In genomic region chr4:70535711-70536311, GRCm38 (mm10) we compare ENCODE assay signal across 8 mouse cellular contexts. TPM values are rescaled to one million over a fixed set of nuclear protein-coding genes. Genes with fewer than 3 reads are reported as not detected.
DNase-seq lines count a peak whose midpoint lies in the region; ATAC-seq and TF ChIP-seq lines count a peak whose summit lies in the region.

No protein-coding gene starts in this region.

- TF ChIP-seq CTCF in ES-Bruce4 (IDR thresholded peaks at IDR 0.05; ENCODE audit: low read depth, low read length) = no peak

- H3K36me3 ChIP-seq in ES-Bruce4 (ENCODE audit: control insufficient read depth, insufficient read depth, low read length, poor library complexity, severe bottlenecking) = no peaks in the 10 kb centered on the region
- H3K36me3 ChIP-seq in embryonic facial prominence, embryonic 12.5 days = no peaks in the 10 kb centered on the region
- no peaks in the 10 kb centered on the region for H3K36me3 ChIP-seq in heart, embryonic 12.5 days
- H3K36me3 ChIP-seq in lung, embryonic 15.5 days = no peaks in the 10 kb centered on the region
- H3K36me3 ChIP-seq in neural tube, embryonic 15.5 days = no peaks in the 10 kb centered on the region

- H3K4me3 ChIP-seq in ES-Bruce4 (ENCODE audit: low read depth, low read length) = peak overlapping the region; percentile 63
- H3K4me3 ChIP-seq in embryonic facial prominence, embryonic 12.5 days = peak overlapping the region; percentile 83
- H3K4me3 ChIP-seq in heart, embryonic 12.5 days = peak overlapping the region; percentile 69
- peak overlapping the region; percentile 93 for H3K4me3 ChIP-seq in lung, embryonic 15.5 days
- peak overlapping the region; percentile 92 for H3K4me3 ChIP-seq in neural tube, embryonic 15.5 days (replicated peaks)

- H3K27ac ChIP-seq in ES-Bruce4 (ENCODE audit: insufficient read depth, low read length) = no peak overlapping the region
- peak overlapping the region; percentile 96 for H3K27ac ChIP-seq in embryonic facial prominence, embryonic 12.5 days
- peak overlapping the region; percentile 88 for H3K27ac ChIP-seq in heart, embryonic 12.5 days (ENCODE audit: poor library complexity, severe bottlenecking)
- peak overlapping the region; percentile 91 for H3K27ac ChIP-seq in lung, embryonic 15.5 days
- H3K27ac ChIP-seq in neural tube, embryonic 15.5 days (replicated peaks) = peak overlapping the region; percentile 100

- no peak for TF ChIP-seq EP300 in ES-Bruce4 (IDR thresholded peaks at IDR 0.05; ENCODE audit: insufficient read depth, low read depth, low read length)

- no peaks in the 10 kb centered on the region for H3K9me3 ChIP-seq in ES-Bruce4 (replicated peaks; ENCODE audit: control insufficient read depth, insufficient read depth, low read length, poor library complexity, severe bottlenecking)
- H3K9me3 ChIP-seq in embryonic facial prominence, embryonic 12.5 days = no peaks in the 10 kb centered on the region
- H3K9me3 ChIP-seq in heart, embryonic 12.5 days (replicated peaks) = no peaks in the 10 kb centered on the region
- no peaks in the 10 kb centered on the region for H3K9me3 ChIP-seq in lung, embryonic 15.5 days
- H3K9me3 ChIP-seq in neural tube, embryonic 15.5 days (replicated peaks) = no peaks in the 10 kb centered on the region

- no peaks in the 10 kb centered on the region for H3K4me1 ChIP-seq in ES-Bruce4 (ENCODE audit: control insufficient read depth, insufficient read depth, low read length)
- peaks cover 26% of the 10 kb centered on the region for H3K4me1 ChIP-seq in embryonic facial prominence, embryonic 12.5 days
- H3K4me1 ChIP-seq in heart, embryonic 12.5 days (replicated peaks) = peaks cover 19% of the 10 kb centered on the region
- H3K4me1 ChIP-seq in lung, embryonic 15.5 days = peaks cover 29% of the 10 kb centered on the region
- H3K4me1 ChIP-seq in neural tube, embryonic 15.5 days = peaks cover 30% of the 10 kb centered on the region

- peak overlapping the region; percentile 72 for H3K9ac ChIP-seq in ES-Bruce4 (ENCODE audit: low read depth, poor library complexity, severe bottlenecking)
- H3K9ac ChIP-seq in embryonic facial prominence, embryonic 12.5 days = peak overlapping the region; percentile 89
- peak overlapping the region; percentile 93 for H3K9ac ChIP-seq in heart, embryonic 12.5 days
- peak overlapping the region; percentile 79 for H3K9ac ChIP-seq in lung, embryonic 15.5 days
- H3K9ac ChIP-seq in neural tube, embryonic 15.5 days (replicated peaks) = peak overlapping the region; percentile 93

- 13% methylated on average over 7 of the region's 7 CpGs for WGBS in embryonic facial prominence, embryonic 12.5 days
- 16% methylated on average over 7 of the region's 7 CpGs for WGBS in heart, embryonic 12.5 days
- 7% methylated on average over 7 of the region's 7 CpGs for WGBS in lung, embryonic 15.5 days
- 7% methylated on average over 7 of the region's 7 CpGs for WGBS in neural tube, embryonic 15.5 days

- DNase-seq in adipocyte (ENCODE audit: low spot score) = peak; percentile 93
- peak; percentile 45 for DNase-seq in kidney, adult 9 months
- DNase-seq in thymus, postnatal 36 days = no peak

- TF ChIP-seq POLR2A in ES-Bruce4 (IDR thresholded peaks at IDR 0.05; ENCODE audit: insufficient read depth, low read length) = no peak

- 0 out of 2 replicates have a peak, but pooled peaks have one; percentile 0 for ATAC-seq in embryonic facial prominence, embryonic 12.5 days (ENCODE audit: insufficient number of reproducible peaks, insufficient read depth, low FRiP score, low TSS enrichment)
- no peak for ATAC-seq in heart, embryonic 12.5 days (ENCODE audit: insufficient number of reproducible peaks, low FRiP score)
- no peak for ATAC-seq in lung, embryonic 15.5 days (ENCODE audit: borderline replicate concordance, extremely low read depth, low FRiP score, low TSS enrichment)
- ATAC-seq in neural tube, embryonic 15.5 days (ENCODE audit: low FRiP score) = peak; percentile 9

- H3K27me3 ChIP-seq in ES-Bruce4 (ENCODE audit: control insufficient read depth, insufficient read depth, low read length, poor library complexity, severe bottlenecking) = no peaks in the 10 kb centered on the region
- no peaks in the 10 kb centered on the region for H3K27me3 ChIP-seq in embryonic facial prominence, embryonic 12.5 days
- no peaks in the 10 kb centered on the region for H3K27me3 ChIP-seq in heart, embryonic 12.5 days (replicated peaks)
- H3K27me3 ChIP-seq in lung, embryonic 15.5 days = no peaks in the 10 kb centered on the region
- H3K27me3 ChIP-seq in neural tube, embryonic 15.5 days (replicated peaks) = no peaks in the 10 kb centered on the region

- peak overlapping the region; percentile 75 for H3K4me2 ChIP-seq in embryonic facial prominence, embryonic 12.5 days (replicated peaks)
- H3K4me2 ChIP-seq in heart, embryonic 12.5 days = peak overlapping the region; percentile 92
- H3K4me2 ChIP-seq in lung, embryonic 15.5 days = peak overlapping the region; percentile 73
- peak overlapping the region; percentile 84 for H3K4me2 ChIP-seq in neural tube, embryonic 15.5 days

RNA-seq across cellular contexts. Expression of gene Megf9, which starts 1.0 kb away (rescaled TPM):
- 1.0 and 1.1 TPM in 2 replicates for polyA plus RNA-seq in ES-Bruce4 (2011; ENCODE audit: insufficient read depth, insufficient read length, low read depth, missing spikeins)
- 17.1 and 18.8 TPM in 2 replicates for polyA plus RNA-seq in embryonic facial prominence, embryonic 12.5 days (2016; fragmentation: Nextera tagmentation; extraction: Ambion mirVana)
- 7.8 and 8.2 TPM in 2 replicates for polyA plus RNA-seq in heart, embryonic 12.5 days (2016; fragmentation: Nextera tagmentation; extraction: Ambion mirVana)
- 8.4 and 8.9 TPM in 2 replicates for polyA plus RNA-seq in lung, embryonic 15.5 days (2015; fragmentation: Nextera tagmentation; extraction: Ambion mirVana)
- polyA plus RNA-seq in neural tube, embryonic 15.5 days (2015; fragmentation: Nextera tagmentation; extraction: Ambion mirVana) = 24.1 and 27.0 TPM in 2 replicates

Comparison
In these comparisons a context has a peak if more than half of its experiments do, and no peak if none do; other contexts are left out.
1. DNase-seq: peak in adipocyte (single experiment) and kidney, adult 9 months (single experiment); none in thymus, postnatal 36 days (0 of 2).
2. ATAC-seq: peak in embryonic facial prominence, embryonic 12.5 days (single experiment) and neural tube, embryonic 15.5 days (single experiment); none in heart, embryonic 12.5 days (single experiment) and lung, embryonic 15.5 days (single experiment).
3. Peak in every context shown above with its lines, with median percentiles within 50 percentile points of each other: H3K4me3 ChIP-seq, H3K9ac ChIP-seq and H3K4me2 ChIP-seq.